Comparison of ENCODE assay signal across 10 mouse cellular contexts in the genomic region with DNA sequence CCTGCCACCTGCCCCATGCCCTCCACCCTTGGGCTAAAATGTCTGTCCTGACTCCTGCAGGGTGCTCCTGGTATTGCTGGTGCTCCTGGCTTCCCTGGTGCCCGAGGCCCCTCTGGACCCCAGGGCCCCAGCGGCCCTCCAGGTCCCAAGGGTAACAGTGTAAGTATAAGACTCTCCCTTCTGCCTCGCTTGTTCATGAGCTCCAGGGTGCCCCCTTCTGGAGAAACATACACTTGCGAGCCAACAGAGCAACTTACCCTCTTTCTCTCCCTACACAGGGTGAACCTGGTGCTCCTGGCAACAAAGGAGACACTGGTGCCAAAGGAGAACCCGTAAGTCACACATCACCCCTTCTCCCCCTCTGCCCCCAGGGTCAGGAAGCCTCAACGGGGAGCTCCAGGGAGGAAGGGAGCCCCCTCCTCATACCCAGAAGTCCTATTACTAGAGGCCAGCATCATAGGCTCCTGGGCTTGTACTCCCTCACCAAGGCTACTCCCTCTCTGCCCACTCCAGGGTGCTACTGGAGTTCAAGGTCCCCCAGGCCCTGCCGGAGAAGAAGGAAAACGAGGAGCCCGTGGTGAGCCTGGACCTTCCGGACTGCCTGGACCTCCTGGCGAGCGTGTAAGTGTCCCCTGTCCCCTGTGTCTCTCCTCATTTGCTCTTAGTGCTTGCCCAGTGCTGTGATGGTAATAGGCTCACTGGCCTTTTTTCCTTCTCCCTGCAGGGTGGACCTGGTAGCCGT. TPM values are rescaled to one million over a fixed set of nuclear protein-coding genes. Genes with fewer than 3 reads are reported as not detected.
DNase-seq lines count a peak whose midpoint lies in the region; ATAC-seq lines count a peak whose summit lies in the region.
"Had no signal": no experiment of that assay in that cellular context is flagged by ENCODE, and none has a peak within 500 bp of the region (broad histone marks: within the 10 kb centered on the region; RNA-seq: fewer than 3 reads in every experiment).

No protein-coding gene starts in this region.

- peaks cover 2% of the 10 kb centered on the region; the same call in 1 of the 2 replicates for H3K4me1 ChIP-seq in midbrain, embryonic 14.5 days (ENCODE audit: control insufficient read depth, insufficient read depth, low read length)
- peaks cover 5% of the 10 kb centered on the region for H3K4me1 ChIP-seq in midbrain, embryonic 11.5 days (ENCODE audit: control insufficient read depth, insufficient read depth, low read length)
- peaks cover 16% of the 10 kb centered on the region for H3K4me1 ChIP-seq in embryonic facial prominence, embryonic 10.5 days

- 52% methylated on average over 13 of the region's 13 CpGs for WGBS in midbrain, embryonic 14.5 days
- WGBS in midbrain, embryonic 11.5 days, result 56% methylated on average over 13 of the region's 13 CpGs
- 54% methylated on average over 13 of the region's 13 CpGs for WGBS in embryonic facial prominence, embryonic 10.5 days

- no peak for ATAC-seq in midbrain, embryonic 14.5 days (ENCODE audit: low FRiP score, low TSS enrichment)
- no peak for ATAC-seq in midbrain, embryonic 11.5 days (ENCODE audit: low FRiP score)

- peaks cover 16% of the 10 kb centered on the region for H3K27me3 ChIP-seq in midbrain, embryonic 14.5 days (ENCODE audit: control insufficient read depth, insufficient read depth, low read length)
- H3K27me3 ChIP-seq in midbrain, embryonic 11.5 days (ENCODE audit: control insufficient read depth, insufficient read depth, low read length), result peaks cover 14% of the 10 kb centered on the region
- peaks cover 76% of the 10 kb centered on the region for H3K27me3 ChIP-seq in embryonic facial prominence, embryonic 10.5 days (replicated peaks; ENCODE audit: low read depth, poor library complexity, severe bottlenecking)

- peak; percentile 30 to 51 for DNase-seq in adrenal gland, adult 18-20 months (ENCODE audit: low spot score in 2 of 2)
- no peak for DNase-seq in adrenal gland, adult 8-10 months
- peak; percentile 46 for DNase-seq in midbrain, embryonic 14.5 days
- no peak for DNase-seq in midbrain, embryonic 11.5 days (ENCODE audit: low spot score, missing footprints)
- peak; percentile 42 for DNase-seq in embryonic facial prominence, embryonic 10.5 days (ENCODE audit: low spot score)
- DNase-seq in kidney, adult 9 months, result peak; percentile 56
- DNase-seq in lung, postnatal 36 days, result peak; percentile 75
- DNase-seq in ovary, postnatal 14 days (ENCODE audit: low spot score), result no peak

- H3K27ac ChIP-seq in midbrain, embryonic 14.5 days (replicated peaks; ENCODE audit: low read depth, low read length), result no peak overlapping the region
- H3K27ac ChIP-seq in midbrain, embryonic 11.5 days (ENCODE audit: low read depth, low read length), result no peak overlapping the region
- no peak overlapping the region for H3K27ac ChIP-seq in embryonic facial prominence, embryonic 10.5 days (replicated peaks)

- H3K9ac ChIP-seq in midbrain, embryonic 14.5 days (replicated peaks; ENCODE audit: low read length), result no peak overlapping the region
- H3K9ac ChIP-seq in midbrain, embryonic 11.5 days (ENCODE audit: low read length), result no peak overlapping the region; the same call in 1 of the 2 replicates

- no peaks in the 10 kb centered on the region for H3K36me3 ChIP-seq in midbrain, embryonic 14.5 days (ENCODE audit: control insufficient read depth, insufficient read depth, low read length)
- H3K36me3 ChIP-seq in midbrain, embryonic 11.5 days (ENCODE audit: control insufficient read depth, insufficient read depth, low read length), result no peaks in the 10 kb centered on the region
- H3K36me3 ChIP-seq in embryonic facial prominence, embryonic 10.5 days (replicated peaks), result peaks cover 80% of the 10 kb centered on the region

- H3K4me2 ChIP-seq in midbrain, embryonic 14.5 days (ENCODE audit: low read length), result no peak overlapping the region
- H3K4me2 ChIP-seq in midbrain, embryonic 11.5 days, result no peak overlapping the region

- no peak overlapping the region for H3K4me3 ChIP-seq in midbrain, embryonic 14.5 days (replicated peaks; ENCODE audit: low read depth, low read length)
- no peak overlapping the region for H3K4me3 ChIP-seq in midbrain, embryonic 11.5 days (ENCODE audit: low read depth, low read length)
- H3K4me3 ChIP-seq in embryonic facial prominence, embryonic 10.5 days, result no peak overlapping the region

- no peaks in the 10 kb centered on the region for H3K9me3 ChIP-seq in midbrain, embryonic 14.5 days (ENCODE audit: control insufficient read depth, low read length)
- no peaks in the 10 kb centered on the region for H3K9me3 ChIP-seq in midbrain, embryonic 11.5 days (ENCODE audit: control insufficient read depth, low read length)
- no peaks in the 10 kb centered on the region for H3K9me3 ChIP-seq in embryonic facial prominence, embryonic 10.5 days

RNA-seq across cellular contexts. Expression of a gene that starts 6.4 kb away (rescaled TPM):
- total RNA-seq in adrenal gland, adult 18-20 months (2021), result 10 to 100 TPM; 20.4 to 40.2 TPM
- 10 to 100 TPM; 25.9 to 57.5 (median 32.5) TPM for total RNA-seq in adrenal gland, adult 8-10 months (2022)
- 0.98 and 64.7 TPM in 2 replicates for polyA plus RNA-seq in midbrain, embryonic 14.5 days (2014; fragmentation: Nextera tagmentation; extraction: Ambion mirVana)
- 128 and 136 TPM in 2 replicates for polyA plus RNA-seq in midbrain, embryonic 11.5 days (2014; fragmentation: Nextera tagmentation; extraction: Ambion mirVana)
- polyA plus RNA-seq in embryonic facial prominence, embryonic 10.5 days (2016; fragmentation: Nextera tagmentation; extraction: Ambion mirVana), result 61.5 and 88.8 TPM in 2 replicates

RNA-seq across cellular contexts. Expression of a gene that starts 24.9 kb away (rescaled TPM):
- not detected for total RNA-seq in adrenal gland, adult 18-20 months (2021)
- not detected for total RNA-seq in adrenal gland, adult 8-10 months (2022)
- polyA plus RNA-seq in midbrain, embryonic 14.5 days (2014; fragmentation: Nextera tagmentation; extraction: Ambion mirVana), result not detected in 2 replicates
- polyA plus RNA-seq in midbrain, embryonic 11.5 days (2014; fragmentation: Nextera tagmentation; extraction: Ambion mirVana), result not detected in 2 replicates
- not detected in 2 replicates for polyA plus RNA-seq in embryonic facial prominence, embryonic 10.5 days (2016; fragmentation: Nextera tagmentation; extraction: Ambion mirVana)
- total RNA-seq: ES-E14; layer of hippocampus, postnatal 25 days had no signal

RNA-seq across cellular contexts. Expression of a gene that starts 33.7 kb away (rescaled TPM):
- total RNA-seq in adrenal gland, adult 18-20 months (2021), result under 1 TPM in 1 of 2 experiments, not detected in 1; 0.80 TPM
- not detected for total RNA-seq in adrenal gland, adult 8-10 months (2022)
- not detected in 2 replicates for polyA plus RNA-seq in midbrain, embryonic 14.5 days (2014; fragmentation: Nextera tagmentation; extraction: Ambion mirVana)
- polyA plus RNA-seq in midbrain, embryonic 11.5 days (2014; fragmentation: Nextera tagmentation; extraction: Ambion mirVana), result not detected in 2 replicates
- polyA plus RNA-seq in embryonic facial prominence, embryonic 10.5 days (2016; fragmentation: Nextera tagmentation; extraction: Ambion mirVana), result 0.17 TPM in 1 of 2 replicates, not detected in the other
- total RNA-seq: ES-E14 had no signal

RNA-seq across cellular contexts. Expression of a gene that starts 48.4 kb away (rescaled TPM):
- 100 to 1,000 TPM; 107 to 115 TPM for total RNA-seq in adrenal gland, adult 18-20 months (2021)
- 100 to 1,000 TPM; 116 to 149 (median 131) TPM for total RNA-seq in adrenal gland, adult 8-10 months (2022)
- 27.1 and 27.6 TPM in 2 replicates for polyA plus RNA-seq in midbrain, embryonic 14.5 days (2014; fragmentation: Nextera tagmentation; extraction: Ambion mirVana)
- 10.5 and 12.4 TPM in 2 replicates for polyA plus RNA-seq in midbrain, embryonic 11.5 days (2014; fragmentation: Nextera tagmentation; extraction: Ambion mirVana)
- 8.3 and 9.4 TPM in 2 replicates for polyA plus RNA-seq in embryonic facial prominence, embryonic 10.5 days (2016; fragmentation: Nextera tagmentation; extraction: Ambion mirVana)

Comparison
In these comparisons a context has a peak if more than half of its experiments do, and no peak if none do; other contexts are left out.
1. DNase-seq: peak in adrenal gland, adult 18-20 months (2 of 2), midbrain, embryonic 14.5 days (single experiment), embryonic facial prominence, embryonic 10.5 days (single experiment), kidney, adult 9 months (single experiment) and lung, postnatal 36 days (single experiment); none in adrenal gland, adult 8-10 months (single experiment), midbrain, embryonic 11.5 days (single experiment) and ovary, postnatal 14 days (single experiment).